Mouse (Mus musculus) lung, adult 2 months (tissue): ENCODE data around the gene AW549877.

ENCODE experiments used
- CTCF ChIP-seq: fragments of 200-500 bp; IDR thresholded peaks from 2 replicates; pipeline ENCODE4 v1.5.1; 2011; ENCODE audit warnings: mild to moderate bottlenecking, low read length, control low read depth; ENCODE audit not compliant: insufficient read depth
- POLR2A ChIP-seq: fragments of 200-500 bp; IDR thresholded peaks from 2 replicates; pipeline ENCODE4 v1.6.1; 2011; ENCODE audit warnings: low read depth, mild to moderate bottlenecking, control low read depth, low read length, borderline replicate concordance; ENCODE audit errors: extremely low read depth

DNA sequence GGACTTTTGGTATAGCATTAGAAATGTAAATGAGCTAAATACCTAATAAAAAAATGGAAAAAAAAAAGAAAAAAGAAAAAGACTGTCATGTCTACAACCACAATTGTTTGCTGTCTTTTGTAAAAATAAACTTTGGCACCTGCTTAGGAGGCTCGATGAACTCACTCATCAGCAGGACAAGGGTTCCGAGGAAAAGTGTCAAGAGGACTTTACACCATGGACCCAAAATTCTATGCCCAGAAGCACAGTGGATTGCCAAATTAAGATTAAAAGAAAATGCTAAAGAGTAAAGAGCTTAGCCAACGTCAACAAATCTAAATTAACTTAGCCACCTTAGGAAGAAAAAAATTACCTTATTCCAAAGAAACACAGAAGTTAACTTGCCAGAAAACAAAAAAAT lies 59.5 kb downstream of the AW549877 start:
- no peak for TF ChIP-seq CTCF
- TF ChIP-seq POLR2A = no peak
